Mouse (Mus musculus) heart, postnatal 10 days (tissue): Measurements from ENCODE around the gene Ppp2r1a. TPM values are rescaled to one million over a fixed set of nuclear protein-coding genes. Genes with fewer than 3 reads are reported as not detected.

Experiments used
- DNase-seq, 2 experiments: peaks; one replicate each; pipeline ENCODE4 v3.0.0; 2021
- intact Hi-C: fragments of 180-260 bp; cut with DNase I; formaldehyde crosslinking; loops from one replicate; pipeline ENCODE4 v1.15.1; 2025
- total RNA-seq, 2 experiments: library from RNA; stranded (reverse); gene quantifications; 2 replicates each; pipeline ENCODE4 v1.2.3; 2021

Gene Ppp2r1a
- 100 to 1,000 TPM; 266 TPM for total RNA-seq

GRCm38 (mm10) chr17:20944985-20945891 is at the start of gene Ppp2r1a:
Gene Ppp2r1a (plus strand): TSS chr17:20945311.
- peak; percentile 100 for DNase-seq
- intact Hi-C loops, result loop anchor here (10.0 kb wide), 2 partner anchors 510 to 590 kb away; partner anchors contain the start of genes Zfp51 and Zfp52

- intact Hi-C loops, result no loop called here
- no peak for DNase-seq
These were observed 40.1 kb upstream of the Ppp2r1a start, which contains the start of gene Vmn1r231 for GRCm38 (mm10) chr17:20904991-20905390. Gene Vmn1r231 (minus strand): TSS chr17:20905091.

DNA sequence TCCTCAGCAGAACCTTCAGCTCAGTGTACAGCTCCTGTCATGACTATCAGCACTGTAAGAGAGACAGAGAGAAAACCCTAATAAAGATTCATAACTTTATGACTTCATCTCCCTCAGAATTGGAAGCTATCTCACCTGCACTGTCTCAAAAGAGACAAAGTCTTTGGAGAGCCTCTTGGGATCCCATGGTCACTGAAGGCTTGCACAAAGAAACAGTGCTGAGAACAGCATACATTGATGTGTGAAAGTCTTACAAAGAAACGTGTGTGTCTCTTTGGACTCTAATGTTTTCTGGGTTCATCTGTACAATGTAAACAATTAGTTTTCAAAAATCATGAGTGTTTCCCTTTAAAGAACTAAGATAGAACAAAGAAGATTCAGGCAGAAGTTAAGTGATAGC is 25.5 kb upstream of the Ppp2r1a start, which contains the start of gene Vmn1r232:
TSS of gene Vmn1r232 (minus strand) at position 101 of the 400 bp plus-strand sequence.
- intact Hi-C loops, result no loop called here
- DNase-seq, result no peak

DNA sequence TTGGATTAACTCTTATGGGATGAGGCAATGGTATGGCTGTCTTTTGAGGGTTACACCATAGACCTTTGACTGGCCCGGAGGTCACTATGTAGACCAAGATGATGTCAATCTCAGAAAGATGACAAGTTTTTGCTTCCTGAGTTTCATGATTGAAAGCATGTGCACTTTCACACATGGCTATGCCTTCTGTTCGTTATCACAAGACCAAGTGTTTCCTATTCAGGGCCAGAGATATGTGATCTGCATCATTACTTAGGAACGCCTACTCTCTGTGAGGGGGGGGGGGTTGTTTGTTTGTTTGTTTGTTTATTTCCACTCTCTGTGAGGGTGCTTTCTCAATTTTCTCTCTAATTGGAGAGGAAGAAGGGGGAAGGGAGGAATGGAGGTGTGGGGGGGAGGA is 885 bp upstream of the Ppp2r1a start:
- intact Hi-C loops, result loop anchor here (10.0 kb wide), 2 partner anchors 511 to 591 kb away; partner anchors contain the start of genes Zfp51 and Zfp52
- no peak for DNase-seq

- DNase-seq, result peak in 1 of 2 experiments; percentile 43
- intact Hi-C loops, result loop anchor here (10.0 kb wide), 2 partner anchors 509 to 589 kb away; partner anchors contain the start of genes Zfp51 and Zfp52
These were observed 985 bp downstream of the Ppp2r1a start for GRCm38 (mm10) chr17:20946026-20946565.

GRCm38 (mm10) chr17:20946636-20947035 is 1.5 kb downstream of the Ppp2r1a start:
- intact Hi-C loops, result loop anchor here (10.0 kb wide), 2 partner anchors 508 to 588 kb away; partner anchors contain the start of genes Zfp51 and Zfp52
- DNase-seq, result no peak

DNA sequence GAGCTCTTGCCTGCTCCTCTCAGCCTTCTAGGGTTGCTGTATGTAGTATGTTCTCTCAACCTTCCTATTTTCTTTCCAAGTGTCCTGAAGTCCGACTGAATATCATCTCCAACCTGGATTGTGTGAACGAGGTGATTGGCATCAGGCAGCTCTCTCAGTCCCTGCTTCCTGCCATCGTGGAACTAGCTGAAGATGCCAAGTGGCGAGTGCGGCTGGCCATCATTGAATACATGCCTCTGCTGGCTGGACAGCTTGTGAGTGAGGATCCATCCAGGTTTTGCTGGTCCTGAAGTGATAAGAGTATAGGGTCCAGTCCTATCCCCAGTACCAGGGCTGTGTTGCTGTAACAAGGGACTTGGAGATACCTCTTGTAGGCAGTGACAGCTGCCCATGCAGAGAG is 15.3 kb downstream of the Ppp2r1a start:
- intact Hi-C loops, result no loop called here
- no peak for DNase-seq

DNA sequence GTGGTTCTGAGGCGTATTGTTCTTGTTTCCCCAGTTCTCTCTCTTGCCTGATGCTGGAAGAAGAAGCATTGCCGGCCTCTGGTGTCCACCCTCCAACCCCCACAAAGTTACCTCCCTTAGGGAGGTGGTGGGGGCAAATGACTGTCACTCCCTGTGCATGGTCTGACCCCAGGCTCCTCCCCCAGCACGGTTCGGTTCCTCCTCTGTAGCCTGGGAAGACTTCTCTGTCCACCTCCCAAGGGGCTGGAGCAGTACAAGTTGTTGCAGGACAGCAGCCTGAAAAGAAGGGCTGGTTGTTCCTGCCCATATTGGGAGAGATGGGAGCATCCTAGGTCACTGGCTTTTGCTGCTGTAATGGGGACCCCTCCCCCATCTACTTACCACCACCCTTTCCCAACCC is 20.3 kb downstream of the Ppp2r1a start:
- intact Hi-C loops, result no loop called here
- DNase-seq, result peak; percentile 21 to 22

DNA sequence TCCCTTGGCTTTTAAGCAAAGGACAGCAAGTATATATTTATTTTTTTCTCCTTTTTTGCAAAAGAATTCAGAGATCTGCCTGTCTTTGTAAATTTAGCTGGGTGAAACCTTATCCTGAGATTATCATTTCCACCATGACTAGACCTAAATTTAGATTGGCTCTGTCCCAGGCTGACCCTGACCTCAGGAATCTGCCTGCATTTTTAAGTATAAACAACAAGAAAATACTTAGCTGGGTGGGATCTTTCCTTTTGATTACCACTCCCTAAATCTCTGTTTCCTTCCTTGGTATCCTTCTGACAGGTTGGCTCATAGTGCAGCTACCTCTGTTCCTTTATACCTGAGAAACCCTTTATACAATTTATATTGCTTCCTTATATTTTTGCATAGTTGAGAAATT is 21.6 kb downstream of the Ppp2r1a start:
- no peak for DNase-seq

DNA sequence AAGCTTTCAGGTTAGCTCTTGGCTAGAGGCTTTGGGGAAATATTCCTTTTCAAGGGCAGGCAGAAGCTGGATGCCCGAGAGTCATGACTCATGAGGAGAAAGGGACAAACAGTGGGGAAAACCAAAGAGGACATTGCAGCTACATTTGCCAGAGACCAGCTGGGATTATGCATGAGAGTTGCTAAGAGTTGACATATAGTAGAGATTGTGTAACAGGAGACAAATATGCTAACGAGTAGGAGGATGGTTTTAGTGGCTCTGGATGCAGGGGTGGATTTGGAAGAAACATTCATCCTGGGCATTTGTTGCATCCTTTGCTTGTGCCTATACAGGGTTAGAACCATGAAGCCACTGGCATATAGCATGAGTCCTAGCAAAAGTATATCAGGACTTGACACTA is 48.6 kb downstream of the Ppp2r1a start:
- no peak for DNase-seq
- intact Hi-C loops, result no loop called here

More for the DNA sequence above, 21.6 kb downstream of the Ppp2r1a start:
- intact Hi-C loops, result no loop called here

DNA sequence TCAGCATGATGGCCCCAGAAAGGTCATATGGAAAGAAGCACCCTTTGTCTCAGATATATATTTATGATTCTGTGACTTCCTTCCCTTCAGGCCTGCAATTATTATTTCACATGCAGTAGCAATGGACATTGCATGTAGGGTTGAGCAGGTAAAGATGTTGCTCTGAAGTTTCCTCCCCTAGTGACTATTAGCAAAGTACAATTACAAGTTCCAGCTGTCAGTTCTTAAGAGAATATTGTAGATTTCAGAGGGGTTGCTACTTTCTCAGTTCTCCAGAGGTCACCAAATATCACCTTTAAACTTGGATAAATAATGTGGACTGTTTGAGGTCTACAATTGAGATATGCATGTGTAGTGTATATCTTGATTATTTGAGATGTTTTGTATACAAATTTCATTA is 51.3 kb downstream of the Ppp2r1a start, which contains the start of gene Vmn1r233:
TSS of gene Vmn1r233 (minus strand) at position 101 of the 400 bp plus-strand sequence.
- no peak for DNase-seq
- intact Hi-C loops, result no loop called here

GRCm38 (mm10) chr17:21008382-21009331 is 63.5 kb downstream of the Ppp2r1a start, which contains the start of gene Zfp160:
Gene Zfp160 (plus strand): TSS chr17:21008903.
- intact Hi-C loops, result loop anchor here (2.0 kb wide), 1 partner anchor 58 kb away; no protein-coding TSS in a partner anchor

GRCm38 (mm10) chr17:21009726-21010125 is 64.6 kb downstream of the Ppp2r1a start:
- no peak for DNase-seq
- intact Hi-C loops, result loop anchor here (2.0 kb wide), 1 partner anchor 59 kb away; no protein-coding TSS in a partner anchor

More at GRCm38 (mm10) chr17:21008382-21009331, 63.5 kb downstream of the Ppp2r1a start, which contains the start of gene Zfp160:
- peak; percentile 91 to 95 for DNase-seq

Other genes starting within 250 kb of the Ppp2r1a start
- gene Vmn1r227, start 215.5 kb upstream of the Ppp2r1a start, total RNA-seq, result not detected
- gene Vmn1r228, start 159.2 kb upstream of the Ppp2r1a start, total RNA-seq, result not detected
- not detected for gene Vmn1r229, start 133.8 kb upstream of the Ppp2r1a start, total RNA-seq
- gene Vmn1r230, start 104.9 kb upstream of the Ppp2r1a start, total RNA-seq, result not detected
- not detected for gene Vmn1r231, start 40.2 kb upstream of the Ppp2r1a start, total RNA-seq
- not detected for gene Vmn1r232, start 25.6 kb upstream of the Ppp2r1a start, total RNA-seq
- not detected for gene Vmn1r233, start 51.2 kb downstream of the Ppp2r1a start, total RNA-seq
- 10 to 100 TPM; 16.3 to 16.4 TPM for gene Zfp160, start 63.6 kb downstream of the Ppp2r1a start, total RNA-seq